Mouse (Mus musculus): ENCODE measurements around the gene Arhgef18. TPM values are rescaled to one million over a fixed set of nuclear protein-coding genes. Genes with fewer than 3 reads are reported as not detected.

Gene Arhgef18
- polyA plus RNA-seq, 1 experiment = 104 TPM

- 88% methylated on average over 6 of the region's 6 CpGs for WGBS
- TF ChIP-seq CTCF (IDR thresholded peaks at IDR 0.05; ENCODE audit: extremely low read depth, insufficient read depth, insufficient read length, insufficient replicate concordance) = no peak
- TF ChIP-seq POLR2A (IDR thresholded peaks at IDR 0.05; ENCODE audit: low read depth, low read length) = no peak
- H3K27ac ChIP-seq (ENCODE audit: insufficient read depth, low read length) = no peak overlapping the region
Measured at GRCm38 (mm10) chr8:3394600-3394999, 1.8 kb downstream of the Arhgef18 start.

GRCm38 (mm10) chr8:3395246-3395645, 2.4 kb downstream of the Arhgef18 start:
- Histone ChIP-seq H3K27ac (ENCODE audit: insufficient read depth, low read length) (no peak overlapping the region), H3K27me3 (ENCODE audit: control insufficient read depth, insufficient read depth, low read length) (no peaks in the 10 kb centered on the region), H3K4me3 (ENCODE audit: extremely low read depth, insufficient read depth, insufficient read length) (no peak overlapping the region), H3K36me3 (ENCODE audit: control insufficient read depth, insufficient read depth, low read length) (peaks cover 37% of the 10 kb centered on the region), H3K4me1 (ENCODE audit: control insufficient read depth, insufficient read depth, insufficient read length) (no peaks in the 10 kb centered on the region)
- no peak for TF ChIP-seq POLR2A (IDR thresholded peaks at IDR 0.05; ENCODE audit: low read depth, low read length)
- TF ChIP-seq CTCF (IDR thresholded peaks at IDR 0.05; ENCODE audit: extremely low read depth, insufficient read depth, insufficient read length, insufficient replicate concordance) = no peak
- no peak for DNase-seq (ENCODE audit: low read depth in 1 of 2, low spot score in 2 of 2)
- 83% methylated on average over 4 of the region's 4 CpGs for WGBS

More at GRCm38 (mm10) chr8:3394600-3394999, 1.8 kb downstream of the Arhgef18 start:
- Histone ChIP-seq H3K4me1 (ENCODE audit: control insufficient read depth, insufficient read depth, insufficient read length) (no peaks in the 10 kb centered on the region), H3K36me3 (ENCODE audit: control insufficient read depth, insufficient read depth, low read length) (peaks cover 36% of the 10 kb centered on the region), H3K27me3 (ENCODE audit: control insufficient read depth, insufficient read depth, low read length) (no peaks in the 10 kb centered on the region), H3K4me3 (ENCODE audit: extremely low read depth, insufficient read depth, insufficient read length) (no peak overlapping the region)
- DNase-seq (ENCODE audit: low read depth in 1 of 2, low spot score in 2 of 2) = no peak

- Histone ChIP-seq H3K27me3 (ENCODE audit: control insufficient read depth, insufficient read depth, low read length) (no peaks in the 10 kb centered on the region), H3K4me1 (ENCODE audit: control insufficient read depth, insufficient read depth, insufficient read length) (no peaks in the 10 kb centered on the region), H3K4me3 (ENCODE audit: extremely low read depth, insufficient read depth, insufficient read length) (no peak overlapping the region), H3K36me3 (ENCODE audit: control insufficient read depth, insufficient read depth, low read length) (peaks cover 38% of the 10 kb centered on the region), H3K27ac (ENCODE audit: insufficient read depth, low read length) (no peak overlapping the region)
- TF ChIP-seq CTCF (IDR thresholded peaks at IDR 0.05; ENCODE audit: extremely low read depth, insufficient read depth, insufficient read length, insufficient replicate concordance) (no peak), POLR2A (IDR thresholded peaks at IDR 0.05; ENCODE audit: low read depth, low read length) (no peak)
- DNase-seq (ENCODE audit: low read depth in 1 of 2, low spot score in 2 of 2) = no peak
- WGBS = 88% methylated on average over 3 of the region's 3 CpGs
Measured at GRCm38 (mm10) chr8:3397597-3397996, 4.8 kb downstream of the Arhgef18 start.

- Histone ChIP-seq H3K27ac (ENCODE audit: insufficient read depth, low read length) (no peak overlapping the region), H3K4me3 (ENCODE audit: extremely low read depth, insufficient read depth, insufficient read length) (no peak overlapping the region), H3K36me3 (ENCODE audit: control insufficient read depth, insufficient read depth, low read length) (peaks cover 32% of the 10 kb centered on the region), H3K27me3 (ENCODE audit: control insufficient read depth, insufficient read depth, low read length) (no peaks in the 10 kb centered on the region), H3K4me1 (ENCODE audit: control insufficient read depth, insufficient read depth, insufficient read length) (no peaks in the 10 kb centered on the region)
- no peak for DNase-seq (ENCODE audit: low read depth in 1 of 2, low spot score in 2 of 2)
- no peak for TF ChIP-seq CTCF (IDR thresholded peaks at IDR 0.05; ENCODE audit: extremely low read depth, insufficient read depth, insufficient read length, insufficient replicate concordance)
- TF ChIP-seq POLR2A (IDR thresholded peaks at IDR 0.05; ENCODE audit: low read depth, low read length) = no peak
- WGBS = 86% methylated on average over 2 of the region's 2 CpGs
Measured at GRCm38 (mm10) chr8:3400509-3400908, 7.7 kb downstream of the Arhgef18 start.

GRCm38 (mm10) chr8:3407417-3407816, 14.6 kb downstream of the Arhgef18 start:
- Histone ChIP-seq H3K27me3 (ENCODE audit: control insufficient read depth, insufficient read depth, low read length) (no peaks in the 10 kb centered on the region), H3K4me3 (ENCODE audit: extremely low read depth, insufficient read depth, insufficient read length) (no peak overlapping the region), H3K36me3 (ENCODE audit: control insufficient read depth, insufficient read depth, low read length) (peaks cover 40% of the 10 kb centered on the region), H3K4me1 (ENCODE audit: control insufficient read depth, insufficient read depth, insufficient read length) (no peaks in the 10 kb centered on the region), H3K27ac (ENCODE audit: insufficient read depth, low read length) (no peak overlapping the region)
- DNase-seq (ENCODE audit: low read depth in 1 of 2, low spot score in 2 of 2) = no peak
- TF ChIP-seq POLR2A (IDR thresholded peaks at IDR 0.05; ENCODE audit: low read depth, low read length) = no peak
- WGBS = 86% methylated on average over 3 of the region's 3 CpGs

GRCm38 (mm10) chr8:3411085-3411484, 18.3 kb downstream of the Arhgef18 start:
- no peaks in the 10 kb centered on the region for H3K4me1 ChIP-seq (ENCODE audit: control insufficient read depth, insufficient read depth, insufficient read length)
- H3K27me3 ChIP-seq (ENCODE audit: control insufficient read depth, insufficient read depth, low read length) = no peaks in the 10 kb centered on the region
- H3K27ac ChIP-seq (ENCODE audit: insufficient read depth, low read length) = no peak overlapping the region
- TF ChIP-seq CTCF (IDR thresholded peaks at IDR 0.05; ENCODE audit: extremely low read depth, insufficient read depth, insufficient read length, insufficient replicate concordance) (no peak), POLR2A (IDR thresholded peaks at IDR 0.05; ENCODE audit: low read depth, low read length) (no peak)
- DNase-seq (ENCODE audit: low read depth in 1 of 2, low spot score in 2 of 2) = no peak
- H3K36me3 ChIP-seq (ENCODE audit: control insufficient read depth, insufficient read depth, low read length) = peaks cover 37% of the 10 kb centered on the region
- H3K4me3 ChIP-seq (ENCODE audit: extremely low read depth, insufficient read depth, insufficient read length) = no peak overlapping the region
- 76% methylated on average over 2 of the region's 2 CpGs for WGBS

- no peaks in the 10 kb centered on the region for H3K4me1 ChIP-seq (ENCODE audit: control insufficient read depth, insufficient read depth, insufficient read length)
- DNase-seq (ENCODE audit: low read depth in 1 of 2, low spot score in 2 of 2) = no peak
- TF ChIP-seq CTCF (IDR thresholded peaks at IDR 0.05; ENCODE audit: extremely low read depth, insufficient read depth, insufficient read length, insufficient replicate concordance) (no peak), POLR2A (IDR thresholded peaks at IDR 0.05; ENCODE audit: low read depth, low read length) (no peak)
- no peak overlapping the region for H3K27ac ChIP-seq (ENCODE audit: insufficient read depth, low read length)
- H3K36me3 ChIP-seq (ENCODE audit: control insufficient read depth, insufficient read depth, low read length) = peaks cover 42% of the 10 kb centered on the region
- no peaks in the 10 kb centered on the region for H3K27me3 ChIP-seq (ENCODE audit: control insufficient read depth, insufficient read depth, low read length)
- 78% methylated on average over 7 of the region's 7 CpGs for WGBS
- H3K4me3 ChIP-seq (ENCODE audit: extremely low read depth, insufficient read depth, insufficient read length) = no peak overlapping the region
Measured at GRCm38 (mm10) chr8:3411901-3412301, 19.1 kb downstream of the Arhgef18 start.

Data from spleen, adult 2 months (tissue).